Mouse (Mus musculus): Measurements from ENCODE around the gene Nfatc2. TPM values are rescaled to one million over a fixed set of nuclear protein-coding genes. Genes with fewer than 3 reads are reported as not detected.
A peak's percentile ranks its signal among the peaks of the same experiment; 100 is the strongest.

The Nfatc2 gene
- polyA plus RNA-seq, 1 experiment = 15.3 TPM

GRCm38 (mm10) chr2:168609653-168610248 lies 8.3 kb upstream of the Nfatc2 start:
- no peak for DNase-seq (ENCODE audit: low read depth in 1 of 2, low spot score in 2 of 2)
- 86% methylated on average over 6 of the region's 6 CpGs for WGBS
- no peak for TF ChIP-seq POLR2A (IDR thresholded peaks at IDR 0.05; ENCODE audit: low read depth, low read length)
- no peak for TF ChIP-seq CTCF (IDR thresholded peaks at IDR 0.05; ENCODE audit: extremely low read depth, insufficient read depth, insufficient read length, insufficient replicate concordance)
- no peaks in the 10 kb centered on the region for H3K36me3 ChIP-seq (ENCODE audit: control insufficient read depth, insufficient read depth, low read length)
- no peaks in the 10 kb centered on the region for H3K27me3 ChIP-seq (ENCODE audit: control insufficient read depth, insufficient read depth, low read length)
- H3K4me3 ChIP-seq (ENCODE audit: extremely low read depth, insufficient read depth, insufficient read length) = no peak overlapping the region
- no peaks in the 10 kb centered on the region for H3K4me1 ChIP-seq (ENCODE audit: control insufficient read depth, insufficient read depth, insufficient read length)
- H3K27ac ChIP-seq (ENCODE audit: insufficient read depth, low read length) = no peak overlapping the region

DNA sequence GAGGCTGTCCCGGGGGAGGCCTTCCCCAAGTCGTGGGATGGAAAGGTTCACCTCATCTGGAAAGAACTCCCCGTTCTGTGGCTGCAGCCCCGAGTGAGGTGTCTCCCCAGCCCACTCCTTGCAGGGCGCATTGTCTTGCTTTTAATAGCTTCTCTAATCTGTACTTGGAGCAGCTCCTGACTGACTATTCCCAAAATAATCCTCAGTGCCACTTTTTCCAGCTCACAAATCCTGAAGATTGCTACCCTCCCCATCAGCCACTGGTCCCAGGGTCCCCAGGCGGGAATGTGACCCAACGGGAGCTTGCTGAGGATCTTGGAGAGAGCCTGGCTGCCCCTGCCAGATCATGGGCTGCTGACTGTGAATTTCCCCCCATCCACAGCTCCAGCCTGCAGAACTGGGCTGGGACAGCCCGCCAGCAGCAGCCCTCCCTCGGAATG lies 6.7 kb upstream of the Nfatc2 start:
- no peak for DNase-seq (ENCODE audit: low read depth in 1 of 2, low spot score in 2 of 2)
- Histone ChIP-seq H3K4me1 (ENCODE audit: control insufficient read depth, insufficient read depth, insufficient read length) (no peaks in the 10 kb centered on the region), H3K27me3 (ENCODE audit: control insufficient read depth, insufficient read depth, low read length) (no peaks in the 10 kb centered on the region), H3K4me3 (ENCODE audit: extremely low read depth, insufficient read depth, insufficient read length) (no peak overlapping the region), H3K36me3 (ENCODE audit: control insufficient read depth, insufficient read depth, low read length) (no peaks in the 10 kb centered on the region), H3K27ac (ENCODE audit: insufficient read depth, low read length) (no peak overlapping the region)
- TF ChIP-seq CTCF (IDR thresholded peaks at IDR 0.05; ENCODE audit: extremely low read depth, insufficient read depth, insufficient read length, insufficient replicate concordance) = no peak
- TF ChIP-seq POLR2A (IDR thresholded peaks at IDR 0.05; ENCODE audit: low read depth, low read length) = no peak
- WGBS = 88% methylated on average over 9 of the region's 9 CpGs

GRCm38 (mm10) chr2:168604655-168605070 lies 3.2 kb upstream of the Nfatc2 start:
- no peak for DNase-seq (ENCODE audit: low read depth in 1 of 2, low spot score in 2 of 2)

GRCm38 (mm10) chr2:168602387-168602741 lies 907 bp upstream of the Nfatc2 start:
- TF ChIP-seq CTCF (IDR thresholded peaks at IDR 0.05; ENCODE audit: extremely low read depth, insufficient read depth, insufficient read length, insufficient replicate concordance) (no peak), POLR2A (IDR thresholded peaks at IDR 0.05; ENCODE audit: low read depth, low read length) (no peak)
- peaks cover 6% of the 10 kb centered on the region for H3K4me1 ChIP-seq (ENCODE audit: control insufficient read depth, insufficient read depth, insufficient read length)
- no peak overlapping the region for H3K27ac ChIP-seq (ENCODE audit: insufficient read depth, low read length)
- no peak overlapping the region for H3K4me3 ChIP-seq (ENCODE audit: extremely low read depth, insufficient read depth, insufficient read length)
- H3K27me3 ChIP-seq (ENCODE audit: control insufficient read depth, insufficient read depth, low read length) = peaks cover 15% of the 10 kb centered on the region
- DNase-seq (ENCODE audit: low read depth in 1 of 2, low spot score in 2 of 2) = no peak
- 83% methylated on average over 12 of the region's 12 CpGs for WGBS
- H3K36me3 ChIP-seq (ENCODE audit: control insufficient read depth, insufficient read depth, low read length) = no peaks in the 10 kb centered on the region

More at GRCm38 (mm10) chr2:168604655-168605070, 3.2 kb upstream of the Nfatc2 start:
- Histone ChIP-seq H3K27ac (ENCODE audit: insufficient read depth, low read length) (no peak overlapping the region), H3K4me1 (ENCODE audit: control insufficient read depth, insufficient read depth, insufficient read length) (peaks cover 6% of the 10 kb centered on the region), H3K4me3 (ENCODE audit: extremely low read depth, insufficient read depth, insufficient read length) (no peak overlapping the region), H3K36me3 (ENCODE audit: control insufficient read depth, insufficient read depth, low read length) (no peaks in the 10 kb centered on the region), H3K27me3 (ENCODE audit: control insufficient read depth, insufficient read depth, low read length) (peaks cover 15% of the 10 kb centered on the region)
- 14% methylated on average over 16 of the region's 16 CpGs for WGBS
- TF ChIP-seq CTCF (IDR thresholded peaks at IDR 0.05; ENCODE audit: extremely low read depth, insufficient read depth, insufficient read length, insufficient replicate concordance) (no peak), POLR2A (IDR thresholded peaks at IDR 0.05; ENCODE audit: low read depth, low read length) (no peak)

DNA sequence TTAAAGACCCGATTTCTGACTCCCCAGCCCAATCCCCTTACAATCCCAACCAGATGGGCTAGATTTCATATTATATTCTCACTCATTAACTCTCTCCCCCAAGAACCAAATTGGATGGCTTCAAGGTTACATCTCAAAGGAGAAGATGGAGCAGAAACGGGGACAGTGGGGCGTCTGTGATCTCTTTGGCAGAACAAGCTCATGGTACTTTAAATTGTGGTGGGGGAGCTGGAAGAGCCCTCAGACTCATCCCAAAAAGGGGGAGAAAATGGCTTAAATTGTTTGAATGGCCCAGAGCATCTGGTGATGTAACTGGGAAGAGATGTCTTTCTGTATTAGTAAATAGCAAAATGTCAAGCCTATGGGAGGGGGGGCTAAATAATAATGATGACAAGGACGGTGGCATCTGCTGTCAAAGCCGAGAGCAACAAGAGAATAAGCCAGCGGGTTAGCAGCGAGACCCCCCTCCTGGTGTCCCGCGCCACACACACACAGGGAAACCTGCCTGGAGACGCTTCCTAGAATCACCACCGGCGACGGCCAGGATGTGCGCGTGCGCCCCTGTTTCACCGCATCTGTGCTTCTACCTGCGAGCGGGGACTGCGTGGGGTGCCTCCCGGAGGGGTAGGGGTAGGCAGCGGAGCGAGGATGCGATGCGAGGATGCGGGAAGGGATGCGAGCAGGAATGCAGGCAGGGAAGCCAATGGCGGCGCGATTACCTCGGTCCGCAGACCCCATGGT lies 537 bp downstream of the Nfatc2 start:
- H3K4me1 ChIP-seq (ENCODE audit: control insufficient read depth, insufficient read depth, insufficient read length) = peaks cover 6% of the 10 kb centered on the region
- no peak overlapping the region for H3K27ac ChIP-seq (ENCODE audit: insufficient read depth, low read length)
- H3K27me3 ChIP-seq (ENCODE audit: control insufficient read depth, insufficient read depth, low read length) = peaks cover 15% of the 10 kb centered on the region
- 4% methylated on average over 31 of the region's 32 CpGs for WGBS
- no peaks in the 10 kb centered on the region for H3K36me3 ChIP-seq (ENCODE audit: control insufficient read depth, insufficient read depth, low read length)
- TF ChIP-seq POLR2A (IDR thresholded peaks at IDR 0.05; ENCODE audit: low read depth, low read length) (no peak), CTCF (IDR thresholded peaks at IDR 0.05; ENCODE audit: extremely low read depth, insufficient read depth, insufficient read length, insufficient replicate concordance) (no peak)
- H3K4me3 ChIP-seq (ENCODE audit: extremely low read depth, insufficient read depth, insufficient read length) = peak overlapping the region; percentile 14; the same call in 1 of the 2 replicates
- DNase-seq (ENCODE audit: low read depth in 1 of 2, low spot score in 2 of 2) = no peak

DNA sequence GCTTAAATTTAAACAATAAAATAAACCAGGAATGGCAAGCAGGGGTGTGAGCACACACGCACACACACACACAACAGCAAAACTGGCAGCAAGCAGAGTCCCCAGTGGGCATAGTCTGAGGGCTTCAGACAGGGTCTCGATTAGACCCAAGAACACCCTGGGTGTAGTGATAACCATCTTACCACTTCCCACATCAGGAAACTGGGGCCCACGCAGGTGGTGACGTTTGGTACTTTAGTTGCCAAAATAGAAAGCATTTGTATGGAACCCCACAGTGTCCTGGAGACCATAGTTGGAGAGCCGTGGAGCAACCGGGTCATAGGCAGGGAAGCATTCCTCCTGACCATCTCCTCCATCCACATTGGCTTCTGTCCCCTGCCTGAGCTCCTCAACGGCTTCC lies 5.8 kb downstream of the Nfatc2 start:
- Histone ChIP-seq H3K27me3 (ENCODE audit: control insufficient read depth, insufficient read depth, low read length) (peaks cover 2% of the 10 kb centered on the region; the same call in 1 of the 2 replicates), H3K36me3 (ENCODE audit: control insufficient read depth, insufficient read depth, low read length) (no peaks in the 10 kb centered on the region), H3K4me3 (ENCODE audit: extremely low read depth, insufficient read depth, insufficient read length) (no peak overlapping the region), H3K4me1 (ENCODE audit: control insufficient read depth, insufficient read depth, insufficient read length) (peaks cover 8% of the 10 kb centered on the region; the same call in 1 of the 2 replicates), H3K27ac (ENCODE audit: insufficient read depth, low read length) (no peak overlapping the region)
- WGBS = 27% methylated on average over 7 of the region's 7 CpGs
- no peak for DNase-seq (ENCODE audit: low read depth in 1 of 2, low spot score in 2 of 2)
- no peak for TF ChIP-seq CTCF (IDR thresholded peaks at IDR 0.05; ENCODE audit: extremely low read depth, insufficient read depth, insufficient read length, insufficient replicate concordance)
- no peak for TF ChIP-seq POLR2A (IDR thresholded peaks at IDR 0.05; ENCODE audit: low read depth, low read length)

- no peak overlapping the region for H3K27ac ChIP-seq (ENCODE audit: insufficient read depth, low read length)
- TF ChIP-seq POLR2A (IDR thresholded peaks at IDR 0.05; ENCODE audit: low read depth, low read length) (no peak), CTCF (IDR thresholded peaks at IDR 0.05; ENCODE audit: extremely low read depth, insufficient read depth, insufficient read length, insufficient replicate concordance) (no peak)
- 87% methylated on average over 6 of the region's 6 CpGs for WGBS
- peaks cover 15% of the 10 kb centered on the region; the same call in 1 of the 2 replicates for H3K4me1 ChIP-seq (ENCODE audit: control insufficient read depth, insufficient read depth, insufficient read length)
- no peaks in the 10 kb centered on the region for H3K27me3 ChIP-seq (ENCODE audit: control insufficient read depth, insufficient read depth, low read length)
- H3K4me3 ChIP-seq (ENCODE audit: extremely low read depth, insufficient read depth, insufficient read length) = no peak overlapping the region
- no peaks in the 10 kb centered on the region for H3K36me3 ChIP-seq (ENCODE audit: control insufficient read depth, insufficient read depth, low read length)
- DNase-seq (ENCODE audit: low read depth in 1 of 2, low spot score in 2 of 2) = no peak
These were observed 7.8 kb downstream of the Nfatc2 start for GRCm38 (mm10) chr2:168593676-168594075.

Measured in spleen, adult 2 months (tissue).